Mouse (Mus musculus): ENCODE data around the gene Rnf133.

Rnf133 gene

GRCm38 (mm10) chr6:23650205-23650604, at the start of gene Rnf133:
Rnf133 (minus strand) TSS chr6:23650305.
- no peak for DNase-seq

DNA sequence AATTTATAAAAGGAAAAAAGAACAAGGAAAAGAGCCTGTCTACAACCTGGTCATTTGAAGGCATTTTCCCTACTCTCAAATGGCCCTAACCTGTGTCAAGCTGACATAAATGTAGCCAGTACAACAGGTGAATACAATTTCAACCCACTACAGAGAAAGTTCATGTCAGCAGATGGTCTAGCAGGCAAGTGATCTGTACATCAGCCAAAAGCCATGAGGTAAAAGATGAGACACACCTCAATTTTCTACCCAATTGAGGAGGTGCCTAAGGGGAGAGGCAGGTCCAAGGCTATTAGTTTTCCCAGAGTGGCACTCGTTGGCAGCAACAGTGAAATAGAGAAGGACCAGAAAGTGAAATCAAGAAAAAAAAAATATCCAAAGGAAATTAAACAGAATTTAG, 28.1 kb upstream of the Rnf133 start:
- DNase-seq, result peak; percentile 55

GRCm38 (mm10) chr6:23655036-23655435, 4.9 kb upstream of the Rnf133 start, which contains the start of gene Rnf148:
Rnf148 (minus strand) TSS chr6:23655136.
- DNase-seq, result no peak

GRCm38 (mm10) chr6:23648732-23649131, 1.4 kb downstream of the Rnf133 start:
- DNase-seq, result no peak

DNA sequence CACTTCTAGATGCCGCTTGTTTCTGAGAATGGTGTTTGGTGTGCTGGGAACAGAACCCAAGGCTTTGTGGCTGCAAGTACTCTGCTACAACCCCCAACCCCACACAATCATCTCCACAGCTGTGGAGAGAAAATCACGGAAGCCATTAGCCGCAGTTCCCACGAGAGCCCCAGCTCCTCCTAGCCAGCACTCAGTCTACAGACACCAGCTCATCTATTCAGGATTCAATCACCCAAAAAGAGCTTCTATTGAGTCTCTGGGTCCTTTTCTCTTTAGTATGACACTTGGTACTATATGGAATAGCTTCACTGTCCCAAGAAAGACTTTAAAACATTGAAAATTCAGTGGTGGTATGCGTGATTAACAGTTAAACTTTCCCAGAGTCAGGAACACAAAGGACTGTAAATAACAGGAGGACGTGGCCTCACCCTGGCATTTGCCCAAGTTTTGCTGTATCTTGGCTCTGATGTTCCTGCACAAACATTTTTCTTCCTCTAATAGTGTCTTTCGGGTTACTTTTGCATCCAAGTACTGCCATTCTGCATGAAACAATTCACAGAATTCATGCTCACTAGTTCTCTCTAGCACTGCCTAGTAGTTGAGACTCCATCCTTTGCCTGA, 2.4 kb downstream of the Rnf133 start:
- DNase-seq, result peak; percentile 53

GRCm38 (mm10) chr6:23637081-23637480, 13.0 kb downstream of the Rnf133 start:
- DNase-seq, result peak; percentile 83

DNA sequence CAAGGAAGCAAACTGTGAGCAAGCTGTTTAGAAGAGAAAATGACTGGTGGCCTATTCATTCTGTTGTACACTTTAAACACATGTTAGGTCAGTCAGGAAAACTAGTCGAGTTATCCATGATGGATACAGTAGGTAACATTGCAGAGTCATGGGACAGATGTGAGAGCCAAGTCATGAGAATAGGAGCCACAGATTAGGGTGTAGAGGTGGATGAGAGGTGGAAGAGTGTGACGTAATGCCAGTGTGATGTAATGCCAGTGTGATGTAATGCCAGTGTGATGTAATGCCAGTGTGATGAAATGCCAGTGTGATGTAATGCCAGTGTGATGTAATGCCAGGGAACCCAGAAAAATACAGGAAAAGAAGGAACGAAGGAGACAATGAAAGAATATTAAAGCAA, 14.9 kb downstream of the Rnf133 start:
- no peak for DNase-seq

- no peak for DNase-seq
These were observed 16.1 kb downstream of the Rnf133 start for GRCm38 (mm10) chr6:23634016-23634415.

DNA sequence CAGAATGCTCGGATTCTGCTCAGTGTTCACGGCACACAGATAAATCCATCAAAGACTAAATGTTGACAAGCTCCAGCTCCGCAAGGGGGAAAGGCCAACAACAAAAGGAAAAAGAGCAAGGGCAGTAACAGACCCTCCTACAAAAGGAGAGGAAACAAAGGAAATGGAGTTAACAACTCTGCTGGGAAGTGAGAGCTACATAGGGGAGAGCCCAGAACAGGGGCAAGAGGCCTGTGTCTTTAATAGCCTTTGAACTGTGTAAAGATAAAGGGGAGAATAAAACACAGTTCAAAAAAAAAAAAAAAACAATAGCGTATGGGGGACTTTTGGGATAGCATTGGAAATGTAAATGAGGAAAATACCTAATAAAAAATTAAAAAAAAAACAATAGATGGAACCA, 19.6 kb downstream of the Rnf133 start:
- no peak for DNase-seq
